19 mouse cellular contexts compared by ENCODE assay signal in the genomic region with DNA sequence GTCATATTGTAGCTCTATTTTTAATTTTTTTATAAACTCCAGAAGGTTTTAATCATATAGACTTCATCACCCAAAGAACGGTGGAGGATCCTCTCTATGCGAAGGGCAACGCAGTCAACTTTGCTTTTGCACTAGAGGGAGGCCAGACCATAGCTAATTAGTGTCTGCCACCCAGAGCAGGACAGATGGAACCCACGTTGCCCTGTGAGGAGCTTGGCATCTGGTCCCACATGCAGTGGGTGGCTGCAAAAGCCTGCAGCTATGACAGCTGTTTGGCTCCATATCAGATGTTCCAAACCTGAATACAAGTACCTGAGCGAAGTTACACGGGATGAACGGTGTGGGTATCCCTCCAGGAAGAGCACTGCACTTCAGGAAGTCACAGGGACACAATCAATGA.
"Had no signal": no experiment of that assay in that cellular context is flagged by ENCODE, and none has a peak within 500 bp of the region (broad histone marks: within the 10 kb centered on the region; RNA-seq: fewer than 3 reads in every experiment).

No protein-coding gene starts in this region.

- H3K9ac ChIP-seq: liver, embryonic 13.5 days; neural tube, embryonic 13.5 days had no signal

- H3K27me3 ChIP-seq: liver, embryonic 13.5 days had no signal

- H3K27ac ChIP-seq: liver, embryonic 13.5 days; neural tube, embryonic 13.5 days; stomach, postnatal 0 days had no signal

- H3K4me2 ChIP-seq: liver, embryonic 13.5 days; midbrain, embryonic 11.5 days; neural tube, embryonic 13.5 days had no signal

- H3K9me3 ChIP-seq: liver, embryonic 13.5 days; neural tube, embryonic 13.5 days had no signal

- H3K4me1 ChIP-seq: liver, embryonic 13.5 days had no signal

- DNase-seq: kidney, adult 18-20 months; kidney, adult 9 months; kidney, postnatal 14 days; kidney, postnatal 4 days; liver, embryonic 13.5 days; lung, adult 2 months; lung, postnatal 14 days; lung, postnatal 4 days; midbrain, embryonic 14.5 days; right cerebral cortex, adult 18-20 months; right cerebral cortex, postnatal 14 days; right cerebral cortex, postnatal 4 days; thymus, adult 2 months; thymus, postnatal 14 days; thymus, postnatal 4 days had no signal

- H3K4me3 ChIP-seq: liver, embryonic 13.5 days; myocyte; neural tube, embryonic 13.5 days had no signal

- H3K36me3 ChIP-seq: liver, embryonic 13.5 days; neural tube, embryonic 13.5 days had no signal
